Mouse (Mus musculus) kidney, embryonic 15.5 days (tissue): ENCODE measurements at regions not wholly inside any gene's neighbourhood (a gene's known extent, or its start where the extent isn't known, plus 50 kb on each side); places are given as distances from the start of the nearest gene placed in this dataset.

Experiments
- ATAC-seq: fragments of 200-750 bp; cut with Nextera tagmentation; replicated peaks from 2 replicates; pipeline ENCODE4 v1.8.0; 2017; ENCODE audit warnings: moderate TSS enrichment; ENCODE audit not compliant: low FRiP score
- H3K27ac ChIP-seq: fragments of 300-500 bp; sonication (generic); 2 replicates; pipeline ENCODE4 v1.5.1; 2015; ENCODE audit warnings: mild to moderate bottlenecking, inconsistent platforms
- H3K27me3 ChIP-seq: fragments of 300-500 bp; sonication (generic); 2 replicates; pipeline ENCODE4 v1.6.1; 2015; ENCODE audit warnings: inconsistent platforms
- H3K36me3 ChIP-seq: fragments of 300-500 bp; sonication (generic); 2 replicates; pipeline ENCODE4 v1.6.1; 2015; ENCODE audit warnings: inconsistent platforms
- H3K4me1 ChIP-seq: fragments of 300-500 bp; sonication (generic); 2 replicates; pipeline ENCODE4 v1.6.1; 2015; ENCODE audit warnings: inconsistent platforms
- H3K4me2 ChIP-seq: fragments of 300-500 bp; sonication (generic); 2 replicates; pipeline ENCODE4 v1.6.1; 2015; ENCODE audit warnings: moderate library complexity, mild to moderate bottlenecking, inconsistent platforms
- H3K4me3 ChIP-seq: fragments of 300-500 bp; sonication (generic); replicated peaks from 2 replicates; pipeline ENCODE4 v1.5.1; 2015; ENCODE audit warnings: mild to moderate bottlenecking, inconsistent platforms
- H3K9ac ChIP-seq: fragments of 300-500 bp; sonication (generic); 2 replicates; pipeline ENCODE4 v1.6.1; 2015; ENCODE audit warnings: mild to moderate bottlenecking, inconsistent platforms
- H3K9me3 ChIP-seq: fragments of 300-500 bp; sonication (generic); replicated peaks from 2 replicates; pipeline ENCODE4 v1.6.1; 2016; ENCODE audit warnings: inconsistent platforms
- WGBS: fragments of 180-500 bp; shearing (Covaris S2); methylation state at CpG from one replicate; pipeline ENCODE4 v1.1.7; 2015; ENCODE audit warnings: mixed read lengths; 5-methylcytosine and 5-hydroxymethylcytosine counted together

GRCm38 (mm10) chr11:113085556-113085955 lies 303.5 kb downstream of the Sox9 start:
- 0 out of 2 replicates have a peak, but pooled peaks have one; percentile 34 for ATAC-seq
- Histone ChIP-seq H3K9ac (no peak overlapping the region), H3K27ac (no peak overlapping the region), H3K9me3 (no peaks in the 10 kb centered on the region), H3K27me3 (no peaks in the 10 kb centered on the region), H3K36me3 (no peaks in the 10 kb centered on the region), H3K4me3 (no peak overlapping the region), H3K4me1 (peaks cover 16% of the 10 kb centered on the region), H3K4me2 (no peak overlapping the region)
- WGBS = 64% methylated on average over 9 of the region's 9 CpGs

- no peak; the same call in 1 of the 2 replicates for ATAC-seq
- Histone ChIP-seq H3K4me1 (peaks cover 16% of the 10 kb centered on the region), H3K36me3 (no peaks in the 10 kb centered on the region), H3K9ac (no peak overlapping the region), H3K9me3 (no peaks in the 10 kb centered on the region), H3K4me3 (no peak overlapping the region), H3K4me2 (peak overlapping the region; percentile 27), H3K27me3 (no peaks in the 10 kb centered on the region), H3K27ac (0 out of 2 replicates have a peak overlapping the region, but pooled peaks have one; percentile 9)
- 36% methylated on average over 9 of the region's 9 CpGs for WGBS
Observed at GRCm38 (mm10) chr11:113087084-113087483, 305.1 kb downstream of the Sox9 start.

- 85% methylated on average over 11 of the region's 11 CpGs for WGBS
- peaks cover 17% of the 10 kb centered on the region for H3K4me1 ChIP-seq
- ATAC-seq = no peak
- H3K9me3 ChIP-seq = no peaks in the 10 kb centered on the region
- H3K4me3 ChIP-seq = no peak overlapping the region
- no peak overlapping the region for H3K4me2 ChIP-seq
- H3K9ac ChIP-seq = no peak overlapping the region
- no peak overlapping the region for H3K27ac ChIP-seq
- no peaks in the 10 kb centered on the region for H3K27me3 ChIP-seq
- H3K36me3 ChIP-seq = no peaks in the 10 kb centered on the region
Observed at GRCm38 (mm10) chr11:113089637-113090351, 307.8 kb downstream of the Sox9 start.

GRCm38 (mm10) chr11:113091901-113092568 lies 310.0 kb downstream of the Sox9 start:
- H3K27me3 ChIP-seq = no peaks in the 10 kb centered on the region
- H3K27ac ChIP-seq = no peak overlapping the region
- no peaks in the 10 kb centered on the region for H3K9me3 ChIP-seq
- H3K4me3 ChIP-seq = no peak overlapping the region
- no peak overlapping the region for H3K9ac ChIP-seq
- 61% methylated on average over 8 of the region's 8 CpGs for WGBS
- H3K36me3 ChIP-seq = no peaks in the 10 kb centered on the region
- H3K4me1 ChIP-seq = peaks cover 22% of the 10 kb centered on the region
- H3K4me2 ChIP-seq = no peak overlapping the region
- ATAC-seq = peak; percentile 38; the same call in 1 of the 2 replicates

- Histone ChIP-seq H3K4me1 (peaks cover 21% of the 10 kb centered on the region), H3K27ac (no peak overlapping the region)
- WGBS = 86% methylated on average over 13 of the region's 13 CpGs
Observed at GRCm38 (mm10) chr11:113093895-113094445, 311.9 kb downstream of the Sox9 start.

GRCm38 (mm10) chr11:113095625-113096024 lies 313.6 kb downstream of the Sox9 start:
- Histone ChIP-seq H3K4me3 (no peak overlapping the region), H3K36me3 (no peaks in the 10 kb centered on the region), H3K9me3 (no peaks in the 10 kb centered on the region), H3K4me1 (peaks cover 27% of the 10 kb centered on the region), H3K27ac (no peak overlapping the region), H3K9ac (no peak overlapping the region), H3K4me2 (no peak overlapping the region), H3K27me3 (0 out of 2 replicates have a peak, but pooled peaks cover 3% of the 10 kb centered on the region)
- no peak for ATAC-seq
- WGBS = 81% methylated on average over 8 of the region's 8 CpGs

More at GRCm38 (mm10) chr11:113093895-113094445, 311.9 kb downstream of the Sox9 start:
- H3K9me3 ChIP-seq = no peaks in the 10 kb centered on the region
- no peak for ATAC-seq
- H3K27me3 ChIP-seq = 0 out of 2 replicates have a peak, but pooled peaks cover 3% of the 10 kb centered on the region
- no peak overlapping the region for H3K4me2 ChIP-seq
- no peak overlapping the region for H3K4me3 ChIP-seq
- H3K9ac ChIP-seq = no peak overlapping the region
- no peaks in the 10 kb centered on the region for H3K36me3 ChIP-seq

GRCm38 (mm10) chr11:113096209-113096608 lies 314.2 kb downstream of the Sox9 start:
- H3K4me2 ChIP-seq = no peak overlapping the region
- 0 out of 2 replicates have a peak, but pooled peaks cover 3% of the 10 kb centered on the region for H3K27me3 ChIP-seq
- H3K9me3 ChIP-seq = no peaks in the 10 kb centered on the region
- 56% methylated on average over 8 of the region's 8 CpGs for WGBS
- H3K4me1 ChIP-seq = peaks cover 33% of the 10 kb centered on the region
- no peak overlapping the region for H3K4me3 ChIP-seq
- ATAC-seq = no peak
- no peak overlapping the region for H3K27ac ChIP-seq
- no peaks in the 10 kb centered on the region for H3K36me3 ChIP-seq
- H3K9ac ChIP-seq = no peak overlapping the region

- no peak for ATAC-seq
Observed at GRCm38 (mm10) chr11:113098360-113098759, 316.3 kb downstream of the Sox9 start.

GRCm38 (mm10) chr11:113100800-113101199 lies 318.8 kb downstream of the Sox9 start:
- Histone ChIP-seq H3K9ac (no peak overlapping the region), H3K4me3 (no peak overlapping the region), H3K27ac (peak overlapping the region; percentile 59), H3K4me1 (peaks cover 67% of the 10 kb centered on the region), H3K36me3 (no peaks in the 10 kb centered on the region), H3K4me2 (0 out of 2 replicates have a peak overlapping the region, but pooled peaks have one; percentile 32), H3K9me3 (no peaks in the 10 kb centered on the region), H3K27me3 (peaks cover 29% of the 10 kb centered on the region)
- 45% methylated on average over 9 of the region's 9 CpGs for WGBS
- no peak for ATAC-seq

More at GRCm38 (mm10) chr11:113098360-113098759, 316.3 kb downstream of the Sox9 start:
- Histone ChIP-seq H3K27ac (no peak overlapping the region), H3K4me3 (no peak overlapping the region), H3K36me3 (no peaks in the 10 kb centered on the region), H3K9me3 (no peaks in the 10 kb centered on the region), H3K4me1 (peaks cover 53% of the 10 kb centered on the region), H3K4me2 (no peak overlapping the region), H3K9ac (no peak overlapping the region), H3K27me3 (peaks cover 14% of the 10 kb centered on the region; the same call in 1 of the 2 replicates)
- WGBS = 93% methylated on average over 2 of the region's 2 CpGs

GRCm38 (mm10) chr11:113101534-113101933 lies 319.5 kb downstream of the Sox9 start:
- peaks cover 65% of the 10 kb centered on the region for H3K4me1 ChIP-seq
- H3K27ac ChIP-seq = peak overlapping the region; percentile 59
- no peak overlapping the region for H3K4me3 ChIP-seq

GRCm38 (mm10) chr11:113103161-113103845 lies 321.3 kb downstream of the Sox9 start:
- no peaks in the 10 kb centered on the region for H3K9me3 ChIP-seq
- H3K4me3 ChIP-seq = no peak overlapping the region
- peaks cover 74% of the 10 kb centered on the region for H3K4me1 ChIP-seq
- H3K36me3 ChIP-seq = no peaks in the 10 kb centered on the region
- WGBS = 37% methylated on average over 12 of the region's 12 CpGs
- ATAC-seq = no peak
- H3K27ac ChIP-seq = no peak overlapping the region
- H3K27me3 ChIP-seq = peaks cover 39% of the 10 kb centered on the region
- no peak overlapping the region for H3K9ac ChIP-seq
- no peak overlapping the region for H3K4me2 ChIP-seq

More at GRCm38 (mm10) chr11:113101534-113101933, 319.5 kb downstream of the Sox9 start:
- no peak; the same call in 1 of the 2 replicates for ATAC-seq
- no peak overlapping the region for H3K9ac ChIP-seq
- H3K9me3 ChIP-seq = no peaks in the 10 kb centered on the region
- no peaks in the 10 kb centered on the region for H3K36me3 ChIP-seq
- H3K4me2 ChIP-seq = peak overlapping the region; percentile 32
- peaks cover 37% of the 10 kb centered on the region for H3K27me3 ChIP-seq
- 43% methylated on average over 11 of the region's 11 CpGs for WGBS
